Mouse (Mus musculus): ENCODE results near the gene Wdfy4. TPM values are rescaled to one million over a fixed set of nuclear protein-coding genes. Genes with fewer than 3 reads are reported as not detected.

Wdfy4 gene
- total and polyA plus RNA-seq, 3 experiments = 2.6 to 3.7 (median 2.9) TPM

- 68% methylated on average over 19 of the region's 19 CpGs for WGBS
- Histone ChIP-seq H3K36me3 (ENCODE audit: control insufficient read depth, insufficient read depth, low read length) (no peaks in the 10 kb centered on the region), H3K4me1 (ENCODE audit: control insufficient read depth, insufficient read depth, low read length) (no peaks in the 10 kb centered on the region), H3K79me2 (replicated peaks; ENCODE audit: control insufficient read depth, insufficient read depth, low read length) (no peaks in the 10 kb centered on the region), H3K27ac (no peak overlapping the region), H3K4me3 (no peak overlapping the region), H3K27me3 (ENCODE audit: control insufficient read depth, insufficient read depth, low read length) (no peaks in the 10 kb centered on the region), H3K9ac (ENCODE audit: low read depth, low read length) (no peak overlapping the region)
- DNase-seq = peak in 1 of 2 experiments; percentile 34
- intact Hi-C loops (cut with DNase I) = no loop called here
- TF ChIP-seq EP300 (IDR thresholded peaks at IDR 0.05; ENCODE audit: insufficient read depth, low read depth, low read length) (no peak), CTCF (IDR thresholded peaks at IDR 0.05) (no peak), POLR2A (IDR thresholded peaks at IDR 0.05; ENCODE audit: insufficient read depth, low read depth, low read length) (no peak)
Observed at GRCm38 (mm10) chr14:33216343-33217208, 31.3 kb upstream of the Wdfy4 start.

- DNase-seq = no peak
- no peaks in the 10 kb centered on the region for H3K79me2 ChIP-seq (replicated peaks; ENCODE audit: control insufficient read depth, insufficient read depth, low read length)
- TF ChIP-seq POLR2A (IDR thresholded peaks at IDR 0.05; ENCODE audit: insufficient read depth, low read depth, low read length) (no peak), EP300 (IDR thresholded peaks at IDR 0.05; ENCODE audit: insufficient read depth, low read depth, low read length) (no peak), CTCF (IDR thresholded peaks at IDR 0.05) (no peak)
- no peak overlapping the region for H3K4me3 ChIP-seq
- H3K9ac ChIP-seq (ENCODE audit: low read depth, low read length) = no peak overlapping the region
- H3K36me3 ChIP-seq (ENCODE audit: control insufficient read depth, insufficient read depth, low read length) = no peaks in the 10 kb centered on the region
- intact Hi-C loops (cut with DNase I) = no loop called here
- H3K27me3 ChIP-seq (ENCODE audit: control insufficient read depth, insufficient read depth, low read length) = no peaks in the 10 kb centered on the region
- H3K4me1 ChIP-seq (ENCODE audit: control insufficient read depth, insufficient read depth, low read length) = no peaks in the 10 kb centered on the region
- H3K27ac ChIP-seq = no peak overlapping the region
- WGBS = 68% methylated on average over 1 of the region's 1 CpGs
Observed at GRCm38 (mm10) chr14:33215163-33215562, 29.9 kb upstream of the Wdfy4 start.

- no peak overlapping the region for H3K4me3 ChIP-seq
- no peak for DNase-seq
- TF ChIP-seq POLR2A (IDR thresholded peaks at IDR 0.05; ENCODE audit: insufficient read depth, low read depth, low read length) (no peak), CTCF (IDR thresholded peaks at IDR 0.05) (no peak), EP300 (IDR thresholded peaks at IDR 0.05; ENCODE audit: insufficient read depth, low read depth, low read length) (no peak)
- WGBS = 32% methylated on average over 4 of the region's 4 CpGs
- no peak overlapping the region for H3K9ac ChIP-seq (ENCODE audit: low read depth, low read length)
- H3K4me1 ChIP-seq (ENCODE audit: control insufficient read depth, insufficient read depth, low read length) = no peaks in the 10 kb centered on the region
- no peaks in the 10 kb centered on the region for H3K79me2 ChIP-seq (replicated peaks; ENCODE audit: control insufficient read depth, insufficient read depth, low read length)
- intact Hi-C loops (cut with DNase I) = loop anchor here (5.0 kb wide), 1 partner anchor 158 kb away; no protein-coding TSS in a partner anchor
- no peak overlapping the region for H3K27ac ChIP-seq
- H3K36me3 ChIP-seq (ENCODE audit: control insufficient read depth, insufficient read depth, low read length) = no peaks in the 10 kb centered on the region
- no peaks in the 10 kb centered on the region for H3K27me3 ChIP-seq (ENCODE audit: control insufficient read depth, insufficient read depth, low read length)
Observed at GRCm38 (mm10) chr14:33214767-33215128, 29.4 kb upstream of the Wdfy4 start.

- no peaks in the 10 kb centered on the region for H3K27me3 ChIP-seq (ENCODE audit: control insufficient read depth, insufficient read depth, low read length)
- 13% methylated on average over 28 of the region's 28 CpGs for WGBS
- no peak within 1 kb of the TSS for H3K4me3 ChIP-seq
- H3K27ac ChIP-seq = no peak within 1 kb of the TSS
- no peaks in the 10 kb centered on the region for H3K79me2 ChIP-seq (replicated peaks; ENCODE audit: control insufficient read depth, insufficient read depth, low read length)
- TF ChIP-seq EP300 (IDR thresholded peaks at IDR 0.05; ENCODE audit: insufficient read depth, low read depth, low read length) (peak; percentile 62; the same call in 1 of the 2 replicates), POLR2A (IDR thresholded peaks at IDR 0.05; ENCODE audit: insufficient read depth, low read depth, low read length) (no peak), CTCF (IDR thresholded peaks at IDR 0.05) (peak; percentile 94)
- DNase-seq = peak; percentile 81
- no peak within 1 kb of the TSS for H3K9ac ChIP-seq (ENCODE audit: low read depth, low read length)
- H3K36me3 ChIP-seq (ENCODE audit: control insufficient read depth, insufficient read depth, low read length) = no peaks in the 10 kb centered on the region
- H3K4me1 ChIP-seq (ENCODE audit: control insufficient read depth, insufficient read depth, low read length) = no peaks in the 10 kb centered on the region
- intact Hi-C loops (cut with DNase I) = loop anchor here (1.0 to 5.0 kb wide), 2 partner anchors 89 to 158 kb away; no protein-coding TSS in a partner anchor
Observed at GRCm38 (mm10) chr14:33213823-33214766, 28.8 kb upstream of the Wdfy4 start, which contains the start of gene Arhgap22. Gene Arhgap22, plus strand, starts transcription at chr14:33214026.

- intact Hi-C loops (cut with DNase I) = loop anchor here (1.0 to 5.0 kb wide), 2 partner anchors 90 to 159 kb away; no protein-coding TSS in a partner anchor
- Histone ChIP-seq H3K4me3 (no peak overlapping the region), H3K27ac (no peak overlapping the region), H3K27me3 (ENCODE audit: control insufficient read depth, insufficient read depth, low read length) (no peaks in the 10 kb centered on the region), H3K9ac (ENCODE audit: low read depth, low read length) (no peak overlapping the region), H3K79me2 (replicated peaks; ENCODE audit: control insufficient read depth, insufficient read depth, low read length) (no peaks in the 10 kb centered on the region), H3K36me3 (ENCODE audit: control insufficient read depth, insufficient read depth, low read length) (no peaks in the 10 kb centered on the region), H3K4me1 (ENCODE audit: control insufficient read depth, insufficient read depth, low read length) (no peaks in the 10 kb centered on the region)
- no peak for DNase-seq
- WGBS = 86% methylated on average over 12 of the region's 12 CpGs
- TF ChIP-seq CTCF (IDR thresholded peaks at IDR 0.05) = no peak
- no peak for TF ChIP-seq EP300 (IDR thresholded peaks at IDR 0.05; ENCODE audit: insufficient read depth, low read depth, low read length)
- TF ChIP-seq POLR2A (IDR thresholded peaks at IDR 0.05; ENCODE audit: insufficient read depth, low read depth, low read length) = no peak
Observed at GRCm38 (mm10) chr14:33212958-33213309, 27.6 kb upstream of the Wdfy4 start.
